Mouse (Mus musculus): ENCODE results near the gene Gm10720.
"Not testable (repeated sequence)": the region's sequence is repeated elsewhere in the genome, so short reads cannot be mapped to it uniquely, and the experiment has no call there.

DNA sequence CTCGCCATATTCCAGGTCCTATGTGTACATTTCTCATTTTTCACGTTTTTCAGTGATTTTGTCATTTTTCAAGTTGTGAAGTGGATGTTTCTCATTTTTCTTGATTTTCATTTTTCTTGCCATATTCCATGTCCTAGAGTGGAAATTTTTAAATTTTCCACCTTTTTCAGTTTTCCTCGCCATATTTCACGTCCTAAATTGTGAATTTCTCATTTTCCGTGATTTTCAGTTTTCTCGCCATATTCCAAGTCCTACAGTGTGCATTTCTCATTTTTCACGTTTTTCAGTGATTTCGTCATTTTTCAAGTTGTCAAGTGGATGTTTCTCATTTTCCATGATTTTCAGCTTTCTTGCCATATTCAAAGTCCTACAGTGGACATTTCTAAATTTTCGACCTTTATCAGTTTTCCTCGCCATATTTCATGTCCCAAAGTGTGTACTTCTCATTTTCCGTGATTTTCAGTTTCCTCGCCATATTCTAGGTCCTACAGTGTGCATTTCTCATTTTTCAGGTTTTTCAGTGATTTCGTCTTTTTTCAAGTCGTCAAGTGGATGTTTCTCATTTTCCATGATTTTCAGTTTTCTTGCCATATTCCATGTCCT, 12.6 kb upstream of the Gm10720 start, which contains the start of gene Gm11168:
- TF ChIP-seq GATA1 (IDR thresholded peaks at IDR 0.05; ENCODE audit: borderline replicate concordance, low read length); FLI1 (IDR thresholded peaks at IDR 0.05; ENCODE audit: low read length): not testable (repeated sequence)
